Mouse (Mus musculus) right cerebral cortex, adult 2 months (tissue): ENCODE data around the gene Tbx4.

Source experiments
- DNase-seq, 2 experiments: peaks; one replicate each; pipeline ENCODE4 v3.0.0; 2021 to 2022; ENCODE audit warnings: low spot score in 2 of 2

The Tbx4 gene

DNA sequence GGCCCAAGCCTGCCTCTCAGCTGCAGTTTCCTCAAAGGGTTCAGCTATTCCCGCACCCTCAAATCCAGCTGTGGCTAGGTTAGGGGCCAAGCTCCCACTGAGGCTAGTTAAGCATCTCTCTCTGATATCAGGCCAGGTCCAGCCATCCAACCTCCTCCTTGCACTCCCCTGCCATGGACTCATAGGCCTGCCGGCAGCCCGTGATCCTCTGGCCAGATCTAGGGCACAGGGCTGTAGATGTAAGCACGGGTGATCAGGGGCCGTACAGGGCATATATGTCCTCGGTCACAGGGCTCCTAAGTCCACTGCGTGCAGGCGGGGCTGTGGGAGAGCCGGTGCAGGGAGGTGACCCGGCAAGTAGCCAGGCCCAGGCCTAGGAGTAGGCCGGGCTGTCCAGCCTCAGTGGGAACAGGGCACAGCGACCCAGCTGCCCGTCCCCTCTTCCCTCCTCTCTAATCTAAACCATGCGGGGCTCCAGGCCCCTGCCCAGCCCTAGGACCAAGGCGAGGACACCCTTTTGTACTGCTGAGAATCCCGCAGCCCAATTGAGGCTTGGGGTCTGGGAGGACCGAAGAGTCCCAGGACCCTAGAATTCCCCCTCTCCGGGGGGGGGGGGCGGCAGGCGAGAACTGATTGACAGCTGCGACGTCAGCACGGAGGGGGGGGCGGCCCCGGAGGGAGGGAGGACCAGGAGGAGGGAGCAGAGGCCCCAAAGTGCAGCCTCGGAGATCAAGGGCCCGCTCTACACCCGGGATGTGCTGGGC lies at the start of gene Tbx4:
Gene Tbx4 (plus strand): TSS at position 758 of the 764 bp plus-strand sequence.
- DNase-seq = no peak

DNA sequence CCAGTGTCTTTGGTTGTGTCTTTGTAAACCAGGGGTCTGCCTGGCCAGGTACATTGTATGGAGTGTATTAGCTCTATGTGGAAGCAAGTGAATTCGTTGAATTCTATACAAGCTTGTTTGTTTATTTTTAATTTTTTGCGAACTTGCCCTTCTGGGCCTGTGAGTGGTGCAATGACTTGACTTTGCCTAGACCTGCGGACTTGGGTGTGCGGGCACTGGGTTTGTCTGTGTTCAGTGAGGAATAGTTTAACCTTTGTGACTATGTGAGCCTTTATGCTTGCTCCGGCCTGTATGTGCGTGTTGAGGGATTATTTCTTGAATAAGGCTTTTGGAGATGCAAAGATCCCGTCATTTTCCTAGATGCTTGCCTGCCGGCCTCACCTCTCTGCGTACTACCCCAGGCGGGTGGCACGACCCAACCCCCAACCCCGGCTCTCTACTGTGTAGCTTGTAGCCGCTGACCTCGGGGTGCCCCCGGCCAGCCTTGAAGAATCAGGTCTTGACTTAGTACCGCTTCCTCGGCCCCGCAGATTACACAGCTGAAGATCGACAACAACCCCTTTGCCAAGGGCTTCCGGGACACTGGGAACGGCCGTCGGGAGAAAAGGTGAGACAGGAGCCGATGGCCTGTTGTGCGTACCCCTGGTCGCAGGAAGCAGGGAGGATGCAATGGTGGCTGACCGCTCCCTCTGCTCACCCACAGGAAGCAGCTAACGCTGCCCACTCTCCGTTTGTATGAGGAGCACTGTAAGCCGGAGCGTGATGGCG lies 49.5 kb upstream of the Tbx4 start:
- no peak for DNase-seq

- no peak for DNase-seq
These were observed 49.0 kb upstream of the Tbx4 start for GRCm38 (mm10) chr11:85837291-85837647.

- DNase-seq = no peak
These were observed 48.4 kb upstream of the Tbx4 start for GRCm38 (mm10) chr11:85837648-85838423.

DNA sequence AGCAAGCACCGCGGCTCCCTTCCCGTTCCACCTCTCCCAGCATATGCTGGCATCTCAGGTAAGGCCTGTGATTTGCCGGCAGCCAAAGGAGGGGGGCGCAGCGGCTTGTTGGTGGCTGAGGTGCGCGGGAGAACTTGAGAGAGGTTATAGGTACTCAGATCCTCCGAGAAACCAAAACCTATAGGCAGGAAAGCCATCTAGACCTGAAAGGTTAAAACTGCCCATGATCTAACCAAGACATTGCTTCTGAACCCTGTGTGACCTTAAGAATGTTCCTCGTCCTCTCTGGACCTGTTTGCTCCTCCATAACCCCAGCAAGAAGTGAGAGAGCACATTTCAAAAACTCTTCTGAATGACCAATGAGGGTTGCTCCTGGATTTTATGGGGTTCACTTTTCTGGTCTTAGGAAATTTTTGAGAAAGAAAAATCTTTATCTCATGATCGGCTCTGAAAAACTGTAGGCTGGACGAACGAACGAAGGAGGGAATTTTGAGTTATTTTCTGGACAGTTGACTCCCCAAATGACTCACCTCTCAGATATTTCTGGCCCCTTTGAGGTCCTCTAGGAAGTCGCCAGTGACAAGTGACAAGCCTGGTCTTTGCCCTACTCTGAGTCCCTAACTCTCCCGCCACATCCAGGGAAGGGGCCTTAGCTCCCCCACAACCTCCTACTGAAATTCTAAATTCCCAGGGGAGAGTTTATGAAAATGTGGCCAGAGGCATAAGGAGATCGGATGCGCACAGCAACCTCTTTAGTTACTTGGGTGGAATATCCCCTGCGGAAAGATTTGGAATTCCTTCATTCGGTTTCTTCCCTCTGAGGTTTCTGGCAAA lies 47.6 kb upstream of the Tbx4 start:
- no peak for DNase-seq

GRCm38 (mm10) chr11:85839258-85840030 lies 46.8 kb upstream of the Tbx4 start:
- DNase-seq = no peak

- DNase-seq = no peak
These were observed 46.0 kb upstream of the Tbx4 start for GRCm38 (mm10) chr11:85840031-85840802.

DNA sequence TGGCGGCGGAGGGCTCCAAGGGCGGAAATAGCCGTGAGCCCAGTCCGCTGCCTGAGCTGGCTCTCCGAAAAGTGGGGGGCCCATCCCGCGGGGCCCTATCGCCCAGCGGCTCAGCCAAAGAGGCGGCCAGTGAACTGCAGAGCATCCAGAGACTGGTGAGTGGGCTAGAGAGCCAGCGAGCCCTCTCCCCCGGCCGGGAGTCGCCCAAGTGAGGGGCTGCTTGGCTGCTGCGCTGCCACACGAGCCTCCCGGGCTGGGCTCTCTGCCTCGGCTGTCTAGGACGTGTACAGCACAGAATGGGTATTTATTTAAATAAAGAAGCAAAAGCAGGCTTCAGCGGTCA lies 45.4 kb upstream of the Tbx4 start:
- no peak for DNase-seq

- no peak for DNase-seq
These were observed 45.0 kb upstream of the Tbx4 start for GRCm38 (mm10) chr11:85841211-85841681.

DNA sequence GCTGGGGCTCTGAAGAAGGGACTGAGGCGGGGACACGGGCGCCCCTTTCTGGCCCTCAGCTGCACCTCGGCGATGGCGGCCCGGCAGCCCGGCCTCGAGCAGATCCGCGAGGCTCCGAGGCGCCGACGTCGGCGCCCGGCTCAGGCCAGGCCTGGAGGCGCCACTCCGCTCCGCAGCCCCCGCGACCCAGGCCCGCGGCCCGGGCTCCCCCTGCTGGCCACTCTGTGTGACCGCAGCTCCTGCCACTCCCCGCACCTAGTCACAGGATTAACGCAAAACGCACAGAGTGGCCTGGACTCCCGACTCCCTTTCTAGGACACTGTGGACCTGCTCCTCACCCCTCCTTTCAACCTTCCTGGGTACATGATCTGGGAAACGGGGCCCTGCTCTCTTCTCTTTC lies 44.2 kb upstream of the Tbx4 start:
- DNase-seq = peak in 1 of 2 experiments; percentile 30

DNA sequence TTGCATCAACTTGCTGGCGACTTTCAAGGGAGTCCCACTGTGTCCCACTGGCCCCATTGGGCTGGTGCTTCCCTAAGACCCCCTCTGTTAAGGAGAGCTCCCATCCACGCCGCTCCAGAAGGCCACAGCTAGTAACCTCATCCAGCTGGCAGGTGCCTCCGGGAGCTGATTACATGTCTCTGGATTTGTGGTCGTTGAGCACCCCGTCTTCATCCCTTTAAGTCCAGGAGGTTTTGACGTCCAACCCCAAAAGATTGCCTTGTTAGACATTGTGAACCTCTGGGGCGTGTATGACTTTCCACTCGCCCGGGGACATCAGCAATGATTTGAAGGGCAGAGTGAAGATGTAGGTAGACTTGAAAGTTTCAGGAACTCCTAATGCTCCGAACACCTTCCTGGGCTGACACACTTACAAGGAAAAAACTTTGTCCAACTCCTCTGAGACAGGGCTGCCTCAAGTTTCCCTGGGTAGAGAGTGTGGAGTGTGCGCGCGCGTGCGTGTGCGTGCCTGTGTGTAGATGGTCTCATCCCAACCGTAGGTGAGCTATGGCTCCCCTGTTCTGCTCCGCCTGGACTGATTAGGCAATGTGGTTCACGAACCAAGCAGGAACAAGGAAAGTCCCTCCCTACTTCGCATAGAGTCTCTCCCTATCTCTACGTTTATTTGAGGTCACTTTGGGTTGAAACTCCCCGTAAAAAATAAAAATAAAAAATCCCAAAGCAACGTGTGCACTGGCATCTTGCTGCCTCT lies 43.5 kb upstream of the Tbx4 start:
- DNase-seq = no peak

- DNase-seq = peak in 1 of 2 experiments; percentile 32
These were observed 42.9 kb upstream of the Tbx4 start for GRCm38 (mm10) chr11:85843347-85843692.

GRCm38 (mm10) chr11:85844144-85844965 lies 41.9 kb upstream of the Tbx4 start:
- DNase-seq = peak; percentile 77 to 79

GRCm38 (mm10) chr11:85844971-85845370 lies 41.3 kb upstream of the Tbx4 start:
- no peak for DNase-seq

DNA sequence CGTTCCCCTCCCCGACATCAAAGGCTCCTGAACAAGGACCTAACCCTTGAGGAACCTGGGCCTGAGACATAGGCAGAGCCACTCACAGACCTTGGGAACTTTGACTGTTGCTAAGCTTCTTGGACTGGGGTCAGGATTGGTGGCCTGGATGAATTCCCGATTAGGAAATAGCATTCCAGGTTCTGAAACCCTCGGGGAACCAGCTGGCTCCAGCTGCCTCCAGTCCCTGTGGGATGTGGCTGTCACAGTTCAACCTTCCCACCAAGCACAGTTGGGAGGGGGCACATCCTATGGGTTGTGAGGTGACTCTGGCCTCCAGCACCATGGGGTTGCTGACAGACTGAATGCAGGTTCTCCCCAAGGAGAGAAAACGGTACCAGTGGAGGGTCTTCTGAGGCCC lies 40.3 kb upstream of the Tbx4 start:
- no peak for DNase-seq

DNA sequence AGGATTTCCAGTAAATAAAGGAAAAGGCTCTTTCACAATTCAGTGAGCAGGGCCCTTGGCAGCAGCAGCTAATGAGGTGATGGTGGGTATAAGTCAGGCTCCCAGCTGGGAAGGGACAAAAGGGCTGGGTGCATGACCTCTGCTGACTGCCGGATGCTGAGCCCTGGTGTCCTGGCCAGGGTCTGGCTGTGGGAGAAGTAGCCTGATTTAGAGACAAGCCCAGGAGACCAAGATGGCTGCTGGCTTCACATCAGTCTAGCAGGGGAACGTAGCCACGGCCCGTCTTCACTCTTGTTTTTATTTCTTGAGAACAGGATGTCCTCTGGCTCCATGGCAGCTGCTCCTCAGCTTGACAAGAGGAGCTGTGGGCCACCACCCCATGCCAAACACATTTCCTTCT lies 39.7 kb upstream of the Tbx4 start:
- DNase-seq = no peak

GRCm38 (mm10) chr11:85849037-85849436 lies 37.2 kb upstream of the Tbx4 start:
- DNase-seq = peak; percentile 60 to 64

GRCm38 (mm10) chr11:85850233-85850632 lies 36.0 kb upstream of the Tbx4 start, which contains the start of gene Gm11444:
Gene Gm11444, minus strand, starts transcription at chr11:85850333.
- DNase-seq = no peak
